Mouse (Mus musculus): Measurements from ENCODE around the gene Il17rc. TPM values are rescaled to one million over a fixed set of nuclear protein-coding genes. Genes with fewer than 3 reads are reported as not detected.

Il17rc gene
- total RNA-seq, 2 experiments from 2014 or later: 6.8 TPM

- intact Hi-C loops (cut with DNase I; ENCODE audit: low total_unique reads): no loop called here
- DNase-seq: no peak
Observed at GRCm38 (mm10) chr6:113531840-113532404, 60.7 kb downstream of the Il17rc start.

Small RNAs within 50 kb of the gene (microRNA-seq; reads per million reads assigned to microRNA genes)
- gene Gm23365 (0 reads per million in 2 experiments), gene Gm24387 (0 reads per million in 2 experiments)

Other genes starting within 250 kb of the Il17rc start
- 10 to 100 TPM; 13.2 to 15.6 TPM for gene Mtmr14, start 233.6 kb upstream of the Il17rc start, total RNA-seq (2021)
- under 1 TPM in 1 of 2 experiments, not detected in 1; 0.14 TPM for gene Cpne9, start 189.1 kb upstream of the Il17rc start, total RNA-seq (2021)
- gene Brpf1, start 164.3 kb upstream of the Il17rc start, total RNA-seq (2021): 10 to 100 TPM in 1 of 2 experiments, 1 to 10 TPM in 1; 9.9 to 10.7 TPM
- 1 to 10 TPM; 5.1 to 6.8 TPM for gene Ogg1, start 144.5 kb upstream of the Il17rc start, total RNA-seq (2021)
- 10 to 100 TPM; 28.7 to 31.9 TPM for gene Camk1, start 127.4 kb upstream of the Il17rc start, total RNA-seq (2021)
- gene Tada3, start 93.5 kb upstream of the Il17rc start, total RNA-seq (2021): 10 to 100 TPM; 14.4 to 15.8 TPM
- 10 to 100 TPM; 66.6 to 66.9 TPM for gene Arpc4, start 93.3 kb upstream of the Il17rc start, total RNA-seq (2021)
- gene Ttll3, start 82.2 kb upstream of the Il17rc start, total RNA-seq (2021): 1 to 10 TPM; 1.3 TPM
- gene Rpusd3, start 52.1 kb upstream of the Il17rc start, total RNA-seq (2021): 10 to 100 TPM; 11.1 to 13.3 TPM
- 1 to 10 TPM in 1 of 2 experiments, under 1 TPM in 1; 0.51 to 2.7 TPM for gene Cidec, start 35.7 kb upstream of the Il17rc start, total RNA-seq (2021)
- 10 to 100 TPM; 28.6 to 32.4 TPM for gene Jagn1, start 28.9 kb upstream of the Il17rc start, total RNA-seq (2021)
- gene Il17re, start 12.9 kb upstream of the Il17rc start, total RNA-seq (2021): under 1 TPM; 0.31 to 0.49 TPM
- 10 to 100 TPM; 37.1 to 39.6 TPM for gene Creld1, start 11.9 kb downstream of the Il17rc start, total RNA-seq (2021)
- gene Prrt3, start 30.5 kb downstream of the Il17rc start, total RNA-seq (2021): under 1 TPM; 0.11 to 0.12 TPM
- gene Emc3, start 60.2 kb downstream of the Il17rc start, total RNA-seq (2021): 10 to 100 TPM; 56.2 to 61.0 TPM
- gene Fancd2, start 60.3 kb downstream of the Il17rc start, total RNA-seq (2021): 1 to 10 TPM; 1.3 to 1.8 TPM
- not detected for gene Fancd2os, start 129.3 kb downstream of the Il17rc start, total RNA-seq (2021)
- gene Brk1, start 133.3 kb downstream of the Il17rc start, total RNA-seq (2021): 10 to 100 TPM; 42.8 to 52.4 TPM
- gene Vhl, start 152.5 kb downstream of the Il17rc start, total RNA-seq (2021): 1 to 10 TPM; 6.8 to 7.0 TPM
- gene Irak2, start 167.0 kb downstream of the Il17rc start, total RNA-seq (2021): 1 to 10 TPM; 4.7 to 4.8 TPM
- 10 to 100 TPM; 25.7 to 29.1 TPM for gene Tatdn2, start 225.6 kb downstream of the Il17rc start, total RNA-seq (2021)
- gene Ghrl, start 248.5 kb downstream of the Il17rc start, total RNA-seq (2021): under 1 TPM in 1 of 2 experiments, not detected in 1; 0.37 TPM

Data from gastrocnemius, postnatal 14 days (tissue).